Mouse (Mus musculus) neutrophil, adult 59 days (primary cell): Measurements from ENCODE around the gene Ankmy1. TPM values are rescaled to one million over a fixed set of nuclear protein-coding genes. Genes with fewer than 3 reads are reported as not detected.

Experiments
- total RNA-seq, 2 experiments: library from RNA; stranded (reverse); gene quantifications; 1 replicate in 1 of 2; 2 replicates in 1 of 2; pipeline ENCODE4 v1.2.4; 2023

Ankmy1 gene
- under 1 TPM in 1 of 2 experiments, not detected in 1; 0.40 TPM for total RNA-seq

DNA sequence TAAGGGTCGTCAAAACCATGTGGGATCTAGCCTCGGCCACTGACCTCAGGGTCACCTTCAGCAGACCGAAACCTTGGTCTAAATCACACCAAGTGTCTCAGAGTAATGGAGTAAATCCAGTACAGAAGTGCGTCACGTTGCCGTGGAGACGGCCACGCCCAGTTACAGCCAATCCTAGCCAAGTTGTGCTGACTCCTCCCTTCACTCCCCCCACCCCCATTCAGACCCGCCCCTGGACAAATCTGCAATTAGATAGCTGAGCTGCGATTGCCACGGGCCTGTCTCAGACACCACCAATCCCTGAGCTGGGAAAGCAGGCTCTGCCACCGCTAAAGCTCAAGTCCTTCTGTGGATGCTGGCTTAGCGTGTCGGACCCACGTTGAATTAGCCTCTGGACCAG is at the start of gene Ankmy1:
Gene Ankmy1, minus strand, starts transcription at position 121 of the 400 bp plus-strand sequence.

DNA sequence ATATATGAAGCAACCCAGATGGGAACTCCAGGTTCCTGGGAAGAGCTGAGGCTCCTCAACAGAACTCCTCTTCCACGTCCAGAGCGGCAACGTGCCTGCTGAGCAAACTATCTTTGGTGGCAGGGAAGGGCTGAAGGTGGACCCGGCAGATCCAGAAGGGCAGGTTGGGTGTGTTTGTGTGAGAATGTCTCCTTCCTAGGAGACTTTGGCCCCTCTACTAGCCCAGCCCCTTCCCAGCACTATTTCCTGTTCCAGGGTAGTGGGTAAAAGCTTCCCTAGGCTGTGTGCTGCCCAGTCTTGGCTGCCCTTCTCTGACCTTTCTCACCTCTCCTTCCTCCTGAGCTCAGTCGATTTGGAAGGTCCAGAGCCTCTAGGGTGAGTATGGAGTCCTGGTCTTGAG is 47.9 kb upstream of the Ankmy1 start, which contains the start of gene Gpr35:
Gene Gpr35, plus strand, starts transcription at position 259 of the 400 bp plus-strand sequence.

DNA sequence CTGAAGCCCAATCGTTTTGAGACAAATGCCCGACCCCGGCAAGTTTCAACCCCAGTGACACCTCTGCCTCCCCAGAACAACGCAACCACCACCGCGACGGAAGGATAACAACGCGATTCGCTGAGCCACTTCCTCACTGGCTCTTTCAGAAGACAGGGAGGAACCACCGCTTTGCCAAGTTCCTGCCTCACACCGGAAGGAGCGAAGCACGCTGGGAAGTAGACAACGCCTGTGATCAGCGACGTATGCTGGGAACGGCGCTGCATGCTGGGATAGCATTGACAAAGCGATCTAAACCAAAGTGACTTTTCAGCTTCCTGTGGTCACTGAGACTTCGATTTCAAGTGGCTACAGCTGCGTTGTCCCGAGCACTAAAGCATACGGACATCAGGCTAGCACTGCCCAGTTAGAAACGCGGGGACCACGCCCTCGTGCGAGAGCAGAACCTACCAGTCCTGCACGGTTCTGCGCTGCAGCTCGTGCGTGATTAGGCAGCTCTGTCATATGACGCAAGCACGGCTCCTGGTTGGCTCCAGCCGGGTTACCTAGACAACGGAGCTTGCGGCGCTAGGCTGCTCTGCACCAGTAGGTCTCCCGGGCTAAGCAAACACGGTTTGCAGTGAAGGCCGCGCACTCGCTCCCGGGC is 31.6 kb upstream of the Ankmy1 start, which contains the start of gene Capn10:
Gene Capn10, plus strand, starts transcription at position 195 of the 646 bp plus-strand sequence.

DNA sequence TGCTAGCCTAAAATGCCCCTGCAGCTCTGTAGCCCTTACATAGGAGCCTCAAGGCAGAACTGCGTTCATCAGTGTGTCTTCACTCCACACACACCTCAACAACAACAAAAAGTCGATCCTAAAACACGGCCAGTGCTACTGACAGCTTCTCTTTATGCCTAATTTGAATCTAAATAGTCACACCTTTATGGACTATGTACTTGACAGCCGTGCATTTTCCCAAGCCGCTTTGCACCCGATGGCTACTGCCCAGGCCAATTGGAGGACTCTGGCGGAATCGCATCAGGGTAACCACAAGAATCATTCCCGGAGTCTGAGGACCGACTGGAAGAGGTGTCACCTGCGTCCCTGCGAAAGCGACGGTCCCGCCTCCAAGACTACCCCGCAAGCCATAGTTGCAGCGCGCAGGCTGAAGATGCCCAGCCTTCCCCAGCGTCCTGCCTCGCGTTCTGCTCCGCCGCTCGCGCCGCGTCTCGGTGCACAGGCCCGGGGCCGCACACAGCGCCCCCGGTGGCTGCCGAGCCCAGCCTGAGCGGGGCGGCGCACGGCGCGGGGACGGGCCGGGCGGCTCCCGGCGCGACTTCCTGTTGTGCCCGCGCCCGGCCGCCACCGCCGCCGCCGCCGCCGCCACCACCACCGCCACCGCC is 7.7 kb upstream of the Ankmy1 start, which contains the start of gene Rnpepl1:
Gene Rnpepl1, plus strand, starts transcription at position 545 of the 647 bp plus-strand sequence.

DNA sequence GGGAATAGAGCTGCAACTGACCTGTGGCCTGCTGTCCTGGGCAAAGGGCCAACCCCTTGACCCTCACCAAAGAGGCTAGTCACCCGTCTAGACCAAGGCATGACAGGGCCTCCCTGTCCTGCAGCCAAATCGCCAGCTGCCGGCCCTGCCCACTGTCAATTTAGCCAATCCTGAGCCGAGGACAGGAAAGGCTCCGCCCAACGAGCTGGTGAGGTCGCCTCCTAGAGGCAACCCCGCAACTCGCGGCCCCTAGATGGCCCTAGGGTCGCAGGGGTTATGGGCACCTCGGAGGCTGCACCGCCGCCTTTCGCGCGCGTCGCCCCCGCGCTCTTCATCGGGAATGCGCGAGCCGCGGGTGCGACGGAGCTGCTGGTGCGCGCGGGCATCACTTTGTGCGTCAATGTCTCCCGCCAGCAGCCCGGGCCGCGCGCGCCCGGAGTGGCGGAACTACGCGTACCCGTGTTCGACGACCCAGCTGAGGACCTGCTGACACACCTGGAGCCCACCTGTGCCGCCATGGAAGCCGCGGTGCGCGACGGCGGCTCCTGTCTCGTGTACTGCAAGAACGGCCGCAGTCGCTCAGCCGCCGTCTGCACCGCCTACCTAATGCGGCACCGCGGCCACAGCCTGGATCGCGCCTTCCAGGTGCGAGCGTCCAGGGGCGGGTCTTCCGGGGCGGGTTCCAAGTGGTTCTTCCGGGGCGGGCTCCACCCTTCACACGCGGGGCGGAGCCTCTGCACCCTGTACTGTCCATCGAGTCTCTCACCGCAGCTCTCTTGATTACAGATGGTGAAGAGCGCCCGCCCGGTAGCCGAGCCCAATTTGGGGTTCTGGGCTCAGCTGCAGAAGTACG is 4.3 kb upstream of the Ankmy1 start, which contains the start of gene Dusp28:
Gene Dusp28, plus strand, starts transcription at position 203 of the 853 bp plus-strand sequence.

DNA sequence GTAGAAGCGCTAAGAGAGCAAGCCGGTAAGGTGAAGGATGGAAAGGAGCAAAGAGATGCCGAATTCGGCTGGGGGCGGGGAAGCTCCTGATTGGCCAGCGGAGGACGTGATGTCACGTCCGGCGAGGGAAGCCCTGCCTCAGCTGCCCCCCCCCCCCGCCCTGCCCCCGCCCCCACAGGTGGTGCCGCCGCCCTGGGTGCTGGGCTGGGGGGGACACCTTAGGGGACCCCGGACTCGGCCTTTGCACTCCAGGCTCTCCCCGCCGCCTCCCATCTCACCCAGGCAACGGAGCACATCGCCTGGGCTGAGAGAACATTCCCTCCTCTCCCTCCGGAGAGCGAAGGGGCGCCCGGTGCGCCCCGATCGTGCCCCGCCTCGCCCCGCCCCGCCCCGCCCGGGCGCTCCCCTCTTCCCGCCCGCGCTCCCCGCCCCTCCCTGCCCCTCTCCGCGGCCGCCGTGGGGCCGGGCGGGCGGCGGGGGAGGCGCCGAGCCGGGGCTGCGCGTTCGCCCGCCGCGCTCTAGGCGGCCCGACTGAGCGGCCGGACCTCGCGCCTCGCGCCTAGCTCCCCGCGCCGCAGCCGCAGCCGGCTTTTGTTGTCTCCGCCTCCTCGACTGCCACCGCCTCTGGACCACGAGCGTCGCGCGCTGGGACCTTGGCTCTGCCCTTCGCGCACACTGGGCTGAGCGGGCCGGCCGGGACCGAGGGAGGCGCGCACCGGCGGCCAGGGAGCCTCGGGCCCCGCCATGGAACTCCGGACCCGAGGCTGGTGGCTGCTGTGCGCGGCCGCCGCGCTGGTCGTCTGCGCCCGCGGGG is 71.3 kb downstream of the Ankmy1 start, which contains the start of gene Gpc1:
Gene Gpc1, plus strand, starts transcription at position 458 of the 814 bp plus-strand sequence.

Other genes with a start within 250 kb of the Ankmy1 start
- gene Gpc1, start 71.3 kb downstream of the Ankmy1 start, total RNA-seq, result 10 to 100 TPM; 34.0 TPM
- gene Dusp28, start 4.1 kb upstream of the Ankmy1 start, total RNA-seq, result 1 to 10 TPM in 1 of 2 experiments, under 1 TPM in 1; 0.62 to 1.4 TPM
- gene Rnpepl1, start 7.9 kb upstream of the Ankmy1 start, total RNA-seq, result 10 to 100 TPM; 76.4 to 80.9 TPM
- 10 to 100 TPM; 22.4 to 24.8 TPM for gene Capn10, start 31.5 kb upstream of the Ankmy1 start, total RNA-seq
- 10 to 100 TPM; 25.2 to 29.4 TPM for gene Gpr35, start 48.0 kb upstream of the Ankmy1 start, total RNA-seq
- not detected for gene Aqp12, start 103.4 kb upstream of the Ankmy1 start, total RNA-seq
- under 1 TPM; 0.18 to 0.64 TPM for gene Kif1a, start 199.0 kb upstream of the Ankmy1 start, total RNA-seq
- gene Agxt, start 232.3 kb upstream of the Ankmy1 start, total RNA-seq, result not detected